Mouse (Mus musculus) cerebellum, adult 2 months (tissue): Measurements from ENCODE around the gene Amn. TPM values are rescaled to one million over a fixed set of nuclear protein-coding genes. Genes with fewer than 3 reads are reported as not detected.

Experiments used
- DNase-seq, 2 experiments: peaks; one replicate each; pipeline ENCODE4 v3.0.0; 2021
- H3K27ac ChIP-seq: fragments of 200-500 bp; 2 replicates; pipeline ENCODE4 v1.5.1; 2012; ENCODE audit warnings: low read length, control low read depth, inconsistent platforms; ENCODE audit not compliant: insufficient read depth
- H3K27me3 ChIP-seq: fragments of 200-500 bp; 2 replicates; pipeline ENCODE4 v1.6.1; 2012; ENCODE audit warnings: inconsistent platforms, mild to moderate bottlenecking, low read length, moderate library complexity; ENCODE audit not compliant: control insufficient read depth, insufficient read depth
- H3K4me1 ChIP-seq: fragments of 200-500 bp; 2 replicates; pipeline ENCODE4 v1.6.1; 2011; ENCODE audit warnings: low read length; ENCODE audit not compliant: control insufficient read depth, insufficient read depth
- H3K4me3 ChIP-seq: fragments of 200-500 bp; replicated peaks from 2 replicates; pipeline ENCODE3; 2011; ENCODE audit warnings: mild to moderate bottlenecking, low read depth, low read length, control low read depth; ENCODE audit not compliant: insufficient read depth
- CTCF ChIP-seq: fragments of 200-500 bp; IDR thresholded peaks from 2 replicates; pipeline ENCODE4 v1.5.1; 2011; ENCODE audit warnings: low read depth, mild to moderate bottlenecking, control low read depth, low read length, moderate library complexity, borderline replicate concordance; ENCODE audit not compliant: insufficient read depth
- POLR2A ChIP-seq: fragments of 200-500 bp; IDR thresholded peaks from 2 replicates; pipeline ENCODE4 v1.6.1; 2011; ENCODE audit warnings: low read length, control low read depth, borderline replicate concordance; ENCODE audit not compliant: insufficient read depth
- WGBS: fragments of 180-500 bp; shearing (Covaris S2); methylation state at CpG from one replicate; pipeline ENCODE4 v1.1.7; 2018; 5-methylcytosine and 5-hydroxymethylcytosine counted together
- polyA plus RNA-seq: library from polyadenylated mRNA; depleted of rRNA; stranded (reverse); fragments of >200 nt; gene quantifications from 2 replicates; pipeline ENCODE4 v1.2.3, GENCODE M21; 2012

Amn gene
- polyA plus RNA-seq, 1 experiment = 9.6 TPM

GRCm38 (mm10) chr12:111237611-111238188 lies 33.2 kb upstream of the Amn start:
- DNase-seq = no peak
- TF ChIP-seq CTCF = no peak
- no peak for TF ChIP-seq POLR2A
- H3K4me3 ChIP-seq = no peak overlapping the region
- WGBS = 95% methylated on average over 16 of the region's 16 CpGs
- H3K4me1 ChIP-seq = peaks cover 34% of the 10 kb centered on the region
- H3K27ac ChIP-seq = no peak overlapping the region
- no peaks in the 10 kb centered on the region for H3K27me3 ChIP-seq

GRCm38 (mm10) chr12:111238345-111238744 lies 32.5 kb upstream of the Amn start:
- Histone ChIP-seq H3K4me1 (peaks cover 39% of the 10 kb centered on the region), H3K27ac (no peak overlapping the region), H3K4me3 (no peak overlapping the region), H3K27me3 (no peaks in the 10 kb centered on the region)
- no peak for TF ChIP-seq CTCF
- no peak for TF ChIP-seq POLR2A
- no peak for DNase-seq
- 92% methylated on average over 5 of the region's 5 CpGs for WGBS

- Histone ChIP-seq H3K27ac (no peak overlapping the region), H3K4me1 (peaks cover 42% of the 10 kb centered on the region), H3K4me3 (no peak overlapping the region), H3K27me3 (no peaks in the 10 kb centered on the region)
- no peak for DNase-seq
- WGBS = 47% methylated on average over 4 of the region's 4 CpGs
- no peak for TF ChIP-seq POLR2A
- TF ChIP-seq CTCF = no peak
Observed at GRCm38 (mm10) chr12:111238778-111239177, 32.1 kb upstream of the Amn start.

- Histone ChIP-seq H3K4me3 (no peak overlapping the region), H3K27me3 (no peaks in the 10 kb centered on the region), H3K27ac (no peak overlapping the region), H3K4me1 (peaks cover 48% of the 10 kb centered on the region)
- WGBS = 72% methylated on average over 10 of the region's 10 CpGs
- no peak for DNase-seq
- no peak for TF ChIP-seq CTCF
- no peak for TF ChIP-seq POLR2A
Observed at GRCm38 (mm10) chr12:111239930-111240329, 31.0 kb upstream of the Amn start.

GRCm38 (mm10) chr12:111241916-111242315 lies 29.0 kb upstream of the Amn start:
- TF ChIP-seq CTCF (0 out of 2 replicates have a peak, but pooled peaks have one; percentile 3), POLR2A (peak; percentile 48; the same call in 1 of the 2 replicates)
- Histone ChIP-seq H3K4me3 (peak overlapping the region; percentile 30), H3K4me1 (peaks cover 57% of the 10 kb centered on the region), H3K27ac (peak overlapping the region; percentile 52; the same call in 1 of the 2 replicates), H3K27me3 (no peaks in the 10 kb centered on the region)
- WGBS = 17% methylated on average over 6 of the region's 6 CpGs
- peak; percentile 96 to 98 for DNase-seq

- peaks cover 60% of the 10 kb centered on the region for H3K4me1 ChIP-seq
- no peak for TF ChIP-seq CTCF
- no peak for TF ChIP-seq POLR2A
- WGBS = 43% methylated on average over 5 of the region's 5 CpGs
Observed at GRCm38 (mm10) chr12:111242346-111242745, 28.5 kb upstream of the Amn start.

GRCm38 (mm10) chr12:111243733-111244132 lies 27.2 kb upstream of the Amn start:
- DNase-seq = no peak
- H3K27me3 ChIP-seq = no peaks in the 10 kb centered on the region
- peaks cover 54% of the 10 kb centered on the region for H3K4me1 ChIP-seq
- H3K27ac ChIP-seq = no peak overlapping the region
- WGBS = 62% methylated on average over 12 of the region's 12 CpGs
- no peak overlapping the region for H3K4me3 ChIP-seq
- TF ChIP-seq CTCF (no peak), POLR2A (no peak)

More at GRCm38 (mm10) chr12:111242346-111242745, 28.5 kb upstream of the Amn start:
- no peak overlapping the region for H3K4me3 ChIP-seq
- peak in 1 of 2 experiments; percentile 43 for DNase-seq
- H3K27ac ChIP-seq = peak overlapping the region; percentile 42
- no peaks in the 10 kb centered on the region for H3K27me3 ChIP-seq

GRCm38 (mm10) chr12:111245070-111245469 lies 25.8 kb upstream of the Amn start:
- no peak for DNase-seq
- H3K27me3 ChIP-seq = no peaks in the 10 kb centered on the region
- H3K4me1 ChIP-seq = peaks cover 47% of the 10 kb centered on the region
- no peak for TF ChIP-seq CTCF
- TF ChIP-seq POLR2A = no peak
- WGBS = 62% methylated on average over 6 of the region's 6 CpGs
- no peak overlapping the region for H3K4me3 ChIP-seq
- no peak overlapping the region for H3K27ac ChIP-seq
